Mouse (Mus musculus) bone marrow macrophage, adult 2 months (primary cell): ENCODE measurements around the gene Bri3.

Source experiments
- CTCF ChIP-seq: IDR thresholded peaks from 2 replicates; pipeline ENCODE4 v1.5.1; 2012; ENCODE audit warnings: low read depth, mild to moderate bottlenecking, low read length, moderate library complexity
- POLR2A ChIP-seq: IDR thresholded peaks from 2 replicates; pipeline ENCODE4 v1.6.1; 2012; ENCODE audit warnings: mild to moderate bottlenecking, low read depth, low read length, borderline replicate concordance

- TF ChIP-seq CTCF (no peak), POLR2A (no peak)
Measured at GRCm38 (mm10) chr5:144230216-144230615, 14.0 kb upstream of the Bri3 start.
